Mouse (Mus musculus) spleen, postnatal 4 days (tissue): ENCODE measurements around the gene Dennd1a.

ENCODE experiments used
- DNase-seq, 2 experiments: peaks; one replicate each; pipeline ENCODE4 v3.0.0; 2022; ENCODE audit warnings: low spot score in 2 of 2

The Dennd1a gene

GRCm38 (mm10) chr2:38223759-38224158, 63.4 kb downstream of the Dennd1a start:
- DNase-seq = no peak

DNA sequence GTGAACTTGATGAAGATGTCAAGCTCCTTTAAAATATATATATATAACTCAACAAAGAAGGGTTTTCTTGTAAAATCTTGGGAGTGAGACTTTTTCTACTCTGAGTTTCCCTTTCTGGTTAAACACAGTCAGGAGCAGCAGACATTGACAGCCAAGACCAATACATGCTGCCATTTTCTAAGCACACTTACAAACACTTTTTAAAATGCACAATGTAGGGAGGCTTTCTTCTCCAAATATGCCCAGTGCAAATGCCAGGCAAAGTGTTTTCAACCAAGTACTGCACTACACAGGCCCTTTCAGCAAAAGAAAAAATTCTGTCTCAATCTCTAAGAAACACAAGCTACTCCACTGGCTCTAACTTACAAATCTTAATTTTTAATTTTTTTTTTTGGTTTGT, 65.7 kb downstream of the Dennd1a start:
- no peak for DNase-seq

DNA sequence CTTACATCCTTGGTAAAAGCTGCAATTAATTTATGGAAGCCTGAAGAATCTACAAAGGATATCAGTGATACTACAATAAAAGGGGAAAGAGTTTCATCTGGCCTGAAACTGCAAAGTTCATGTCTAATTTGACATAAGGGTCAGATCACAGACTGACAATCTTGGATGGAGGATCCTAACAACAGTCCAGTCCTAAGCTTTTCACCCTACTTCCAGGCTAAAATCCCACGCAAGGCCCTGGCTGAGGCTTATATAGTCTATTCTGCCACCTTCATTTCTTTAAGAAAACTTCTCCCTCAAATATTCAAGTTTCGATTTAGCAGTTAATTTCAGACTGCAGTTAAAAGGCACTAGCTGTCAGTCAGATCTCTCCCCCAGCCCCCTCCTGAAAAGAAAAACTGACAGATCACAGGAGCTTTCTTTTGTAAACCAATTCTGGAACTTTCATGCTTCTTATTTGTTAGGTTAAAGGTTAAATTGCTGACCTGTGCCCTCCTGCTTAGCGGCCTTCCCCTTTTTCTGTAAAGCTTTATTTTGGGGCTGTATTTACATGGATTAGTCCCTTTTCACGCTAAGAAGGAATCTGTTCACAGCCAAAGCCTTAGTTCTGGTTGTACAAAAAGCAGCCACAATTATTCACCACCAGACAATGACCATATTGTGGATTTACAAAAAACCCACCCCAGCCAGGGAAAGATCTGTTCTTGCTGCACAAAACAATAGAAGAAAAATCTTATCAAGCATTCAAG, 66.3 kb downstream of the Dennd1a start:
- DNase-seq = no peak

DNA sequence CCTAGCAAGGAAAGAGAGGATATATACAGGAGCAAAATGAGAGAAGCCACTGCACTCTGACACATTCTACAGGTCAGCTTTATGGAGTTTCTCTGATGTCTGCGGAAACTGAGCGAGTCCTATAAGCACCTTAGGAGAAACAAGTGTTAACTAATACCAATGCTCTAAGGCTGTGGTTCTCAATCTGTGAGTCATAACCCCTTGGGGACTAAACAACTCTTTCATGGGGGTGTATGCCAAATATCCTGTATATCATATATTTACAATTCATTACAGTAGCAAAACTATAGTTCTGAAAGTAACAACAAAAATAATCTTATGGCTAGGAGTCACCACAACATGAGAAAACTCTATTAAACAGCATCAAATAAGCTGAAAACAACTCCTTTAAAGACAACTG, 67.5 kb downstream of the Dennd1a start:
- no peak for DNase-seq

- no peak for DNase-seq
These were observed 74.1 kb downstream of the Dennd1a start for GRCm38 (mm10) chr2:38213041-38213440.

DNA sequence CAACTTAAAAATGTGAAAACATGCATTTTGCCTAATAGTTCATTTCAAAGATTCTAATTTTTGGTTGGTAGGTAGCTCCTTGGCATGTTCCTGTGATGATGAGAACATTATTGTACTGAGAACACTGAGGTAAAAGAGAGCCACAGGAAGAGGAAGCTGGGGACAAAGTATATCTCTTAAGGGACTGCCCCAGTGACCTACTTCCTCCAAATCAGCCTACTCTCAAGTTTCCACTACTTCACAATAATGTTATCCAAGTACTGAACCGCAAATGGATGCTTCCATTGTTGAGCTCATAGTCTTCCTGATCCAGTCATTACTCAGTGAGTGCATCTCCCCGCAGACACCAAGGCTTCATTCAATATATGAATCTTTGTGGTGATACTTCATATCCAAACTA, 75.8 kb downstream of the Dennd1a start:
- DNase-seq = no peak

DNA sequence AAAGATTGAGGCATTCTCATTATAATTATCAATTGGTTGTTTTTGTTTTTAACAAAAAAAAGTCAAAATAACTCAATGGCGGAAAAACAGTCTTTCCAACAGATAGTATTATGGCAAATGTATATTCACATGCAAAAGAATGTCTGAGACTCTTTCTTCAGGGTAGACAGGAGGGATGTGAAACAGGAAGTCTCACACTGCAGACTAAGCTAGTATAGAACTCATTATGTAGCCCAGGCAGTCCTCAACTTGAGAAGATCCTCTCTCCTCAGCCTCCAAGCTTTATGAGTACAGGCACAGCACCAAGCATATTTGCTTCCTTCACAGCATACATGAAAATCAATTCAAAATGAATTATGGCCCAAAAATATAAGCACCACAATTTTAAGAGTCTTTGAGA, 79.4 kb downstream of the Dennd1a start:
- no peak for DNase-seq

DNA sequence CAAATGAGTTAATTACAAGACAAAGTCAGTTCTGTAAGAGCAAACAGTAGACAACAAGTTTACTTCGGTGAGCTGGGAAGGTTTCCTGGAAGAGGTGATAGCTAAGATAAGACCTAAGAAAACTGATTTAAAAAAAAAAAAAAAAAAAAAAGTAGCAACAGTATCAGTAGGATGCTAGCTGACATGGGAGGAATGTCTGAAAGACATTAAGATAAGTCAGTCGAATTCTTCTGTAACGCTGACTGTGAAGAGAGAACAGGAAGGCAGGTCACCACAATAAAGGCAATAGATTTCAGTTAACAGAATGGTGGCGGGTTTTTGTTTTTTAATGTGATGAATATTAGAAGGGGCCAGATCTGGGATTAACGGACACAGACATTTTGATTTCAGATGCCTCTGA, 81.9 kb downstream of the Dennd1a start:
- DNase-seq = no peak

DNA sequence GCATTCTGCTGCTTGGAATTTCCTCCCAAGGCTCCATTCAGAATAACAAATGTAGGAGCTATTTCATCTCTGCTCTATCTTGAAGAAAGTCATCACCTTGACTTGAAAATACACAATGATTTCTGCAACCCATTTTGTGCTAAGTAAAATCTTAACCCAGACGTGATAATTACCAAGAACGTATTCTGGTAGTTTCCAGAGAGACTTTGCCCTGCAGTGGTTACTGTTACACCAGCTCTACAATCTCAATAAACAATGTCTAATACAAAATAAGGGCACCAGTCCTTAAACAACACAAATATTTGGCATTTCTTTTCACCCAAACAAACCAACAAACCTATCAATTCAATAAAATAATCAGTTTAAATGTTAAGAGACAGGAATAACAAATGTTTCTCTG, 82.5 kb downstream of the Dennd1a start:
- DNase-seq = no peak

DNA sequence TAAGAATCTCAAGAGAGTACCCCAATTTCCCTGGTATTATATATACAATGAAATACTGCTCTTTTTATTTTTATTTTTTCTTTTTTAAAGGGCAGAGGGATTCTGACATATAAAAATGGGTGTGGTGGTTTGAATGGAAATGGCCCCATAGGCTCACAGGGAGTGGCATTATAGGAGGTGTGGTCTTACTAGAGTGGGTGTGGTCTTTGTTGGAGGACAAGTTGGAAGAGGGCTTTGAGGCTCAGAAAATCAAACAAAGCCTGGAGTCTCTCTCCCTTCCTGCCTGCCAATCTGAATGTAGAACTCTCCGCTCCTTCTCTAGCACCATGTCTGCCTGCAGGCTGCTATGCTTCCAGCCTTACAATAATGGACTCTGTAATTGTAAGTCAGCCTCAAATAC, 89.1 kb downstream of the Dennd1a start:
- DNase-seq = no peak

GRCm38 (mm10) chr2:38196199-38197060, 90.8 kb downstream of the Dennd1a start:
- DNase-seq = no peak

DNA sequence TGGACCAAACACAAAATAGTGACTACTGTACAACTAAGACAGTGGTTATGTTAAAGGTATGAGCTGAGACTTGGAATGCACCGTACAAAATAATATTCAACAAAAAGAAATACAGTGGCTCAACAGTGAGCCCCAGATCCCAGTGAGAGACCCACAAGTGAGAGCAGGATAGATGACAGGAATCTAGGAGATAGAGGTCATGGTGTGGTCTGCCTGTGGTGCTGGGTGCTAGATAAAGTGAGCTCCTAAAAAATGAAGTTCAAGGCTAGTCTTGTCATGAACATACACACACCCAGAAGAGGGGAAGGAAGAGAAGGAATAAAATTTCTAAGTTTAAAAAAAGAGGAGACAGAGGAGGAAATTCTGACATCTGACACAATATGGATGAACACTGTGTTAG, 95.2 kb downstream of the Dennd1a start:
- DNase-seq = no peak

- peak in 1 of 2 experiments; percentile 44 for DNase-seq
These were observed 95.6 kb downstream of the Dennd1a start for GRCm38 (mm10) chr2:38191601-38192000.

- no peak for DNase-seq
These were observed 100.8 kb downstream of the Dennd1a start for GRCm38 (mm10) chr2:38186438-38186837.

DNA sequence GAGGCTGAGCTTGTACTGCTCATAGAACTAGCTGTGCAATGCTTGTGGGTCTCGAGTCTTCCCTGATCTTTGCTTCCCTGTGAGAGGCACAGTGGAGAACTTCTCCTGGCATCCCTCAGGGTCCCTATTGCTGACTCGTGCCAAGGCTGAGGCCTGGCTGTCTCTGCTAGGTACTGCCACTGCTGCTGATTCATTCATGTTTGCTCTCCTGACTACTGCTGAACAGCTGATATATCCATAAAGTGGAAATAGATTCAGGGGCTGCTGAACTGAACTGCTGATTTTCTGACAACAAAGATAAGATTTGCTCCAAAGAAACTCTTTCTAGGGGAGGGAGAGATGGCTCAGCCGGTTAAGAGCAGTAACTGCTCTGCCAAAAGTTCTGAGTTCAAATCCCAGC, 102.2 kb downstream of the Dennd1a start:
- DNase-seq = no peak

GRCm38 (mm10) chr2:38183881-38184280, 103.3 kb downstream of the Dennd1a start:
- no peak for DNase-seq

DNA sequence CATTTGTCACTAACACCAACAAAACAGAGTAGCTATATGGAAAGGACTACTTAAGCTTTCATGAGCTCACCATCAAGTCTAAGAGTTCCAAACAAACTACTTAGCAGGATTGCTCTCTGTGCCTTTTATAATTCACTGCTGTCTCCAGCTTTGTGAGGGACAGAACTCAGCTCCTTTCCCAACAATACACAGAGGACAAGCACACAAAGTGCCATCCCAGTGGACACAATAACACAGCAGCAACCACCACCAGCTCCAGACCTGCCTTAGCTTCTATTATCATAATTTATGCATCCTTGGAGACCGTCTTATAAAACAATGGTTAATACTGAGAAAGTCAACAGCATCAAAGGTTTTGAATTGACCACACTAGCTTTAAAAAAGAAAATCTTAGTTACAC, 104.9 kb downstream of the Dennd1a start:
- no peak for DNase-seq

DNA sequence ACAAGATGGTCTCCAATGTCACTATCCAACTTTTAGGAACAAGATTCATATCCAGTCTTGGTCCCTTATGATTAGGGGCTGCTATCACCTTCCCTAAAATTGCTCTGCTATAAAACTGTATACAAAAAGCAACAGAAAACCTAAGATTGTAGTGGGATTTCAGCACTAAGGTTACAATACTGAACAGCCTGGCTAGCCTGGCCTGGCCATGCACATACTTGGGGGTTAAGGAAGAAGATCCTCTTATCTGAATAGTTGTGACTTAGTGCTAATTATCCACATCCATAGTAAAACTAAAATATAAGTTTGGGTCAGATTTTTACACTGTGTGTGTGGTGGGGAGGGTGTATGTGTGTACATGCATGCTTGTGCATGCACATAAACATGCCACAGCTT, 109.6 kb downstream of the Dennd1a start:
- DNase-seq = no peak

DNA sequence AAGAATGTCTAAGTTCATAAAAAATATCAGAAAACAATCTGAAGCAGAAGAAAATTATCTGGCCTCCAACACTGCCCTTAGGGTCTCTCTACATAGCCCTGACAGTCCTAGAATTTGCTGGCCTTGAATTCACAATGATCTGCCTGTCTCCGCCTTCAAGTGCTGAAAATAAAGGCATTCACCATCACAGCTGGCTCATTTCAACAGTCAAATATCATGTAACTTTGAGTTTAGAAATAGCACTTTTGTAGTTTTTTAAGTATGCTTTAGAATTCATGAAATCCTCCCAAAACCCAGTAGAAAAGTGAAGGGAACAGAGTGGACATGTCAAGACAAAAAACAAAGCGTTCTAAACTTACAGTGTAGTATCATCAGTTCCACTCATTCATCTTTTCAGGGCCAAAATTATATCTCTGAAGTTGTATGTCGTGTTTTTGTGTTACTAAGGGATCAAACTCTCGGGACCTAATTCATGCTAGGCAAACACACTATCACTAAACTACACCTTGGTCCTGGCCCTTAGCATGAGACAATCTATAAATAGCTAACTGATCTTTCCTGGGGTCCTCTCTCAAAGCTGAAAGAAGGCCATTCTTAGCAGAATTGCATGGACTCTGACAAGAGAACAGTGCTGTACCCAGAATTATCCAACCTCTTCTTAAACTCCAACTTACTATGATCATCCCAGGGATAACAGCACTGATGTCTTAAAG, 110.2 kb downstream of the Dennd1a start:
- no peak for DNase-seq

GRCm38 (mm10) chr2:38175276-38175675, 111.9 kb downstream of the Dennd1a start:
- no peak for DNase-seq

DNA sequence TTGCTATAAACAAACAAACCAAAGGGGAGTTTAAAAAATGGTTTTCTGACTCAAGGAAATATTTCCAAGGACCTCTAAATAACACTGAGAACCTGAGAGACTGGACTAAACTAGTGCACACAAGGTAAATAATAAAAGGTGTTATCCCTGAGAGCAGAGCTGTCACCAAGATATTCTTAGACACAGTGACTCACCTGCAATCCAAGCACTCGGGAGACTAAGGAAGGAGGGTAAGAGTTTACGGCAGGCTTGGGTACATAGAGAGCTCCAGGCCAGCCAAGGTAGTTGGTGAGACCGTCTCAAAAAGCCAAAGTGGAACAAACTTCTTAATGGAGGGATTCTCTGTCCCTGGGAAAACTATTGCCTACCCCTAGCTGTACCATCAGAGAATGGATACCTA, 118.6 kb downstream of the Dennd1a start:
- DNase-seq = no peak

DNA sequence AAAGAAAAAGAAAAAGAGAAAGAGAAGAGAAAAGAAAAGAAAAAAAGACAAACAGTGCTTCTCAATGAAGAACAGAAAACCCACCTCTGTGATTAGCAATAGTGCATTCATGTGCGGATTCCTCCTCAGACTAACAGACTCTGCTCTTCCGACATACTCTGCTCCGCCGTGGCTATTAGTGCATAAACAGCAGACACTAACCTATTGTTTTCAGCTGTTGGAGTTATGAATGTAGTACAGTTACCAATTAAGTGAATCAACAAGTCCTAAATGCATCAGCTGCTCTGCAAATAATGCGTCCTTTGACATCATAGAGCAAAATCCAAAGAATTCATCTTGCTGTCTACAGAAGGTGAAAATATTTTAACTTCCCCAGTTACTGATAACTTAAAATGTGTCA, 121.2 kb downstream of the Dennd1a start:
- no peak for DNase-seq
